Mouse (Mus musculus) lung, postnatal 0 days (tissue): ENCODE results near the gene Slx4ip. TPM values are rescaled to one million over a fixed set of nuclear protein-coding genes. Genes with fewer than 3 reads are reported as not detected.

Experiments
- ATAC-seq: fragments of 200-750 bp; cut with Nextera tagmentation; 2 replicates; pipeline ENCODE4 v1.8.0; 2017; ENCODE audit warnings: moderate library complexity
- DNase-seq: peaks from one replicate; pipeline ENCODE4 v3.0.0-alpha.2; 2016; ENCODE audit warnings: low spot score
- H3K27ac ChIP-seq: fragments of 300-500 bp; sonication (generic); 2 replicates; pipeline ENCODE4 v1.5.1; 2014; ENCODE audit warnings: antibody characterized with exemption, mild to moderate bottlenecking, low read length, mixed read lengths
- H3K27me3 ChIP-seq: fragments of 300-500 bp; sonication (generic); replicated peaks from 2 replicates; pipeline ENCODE4 v1.6.1; 2014; ENCODE audit warnings: low read length, mixed read lengths; ENCODE audit not compliant: insufficient read depth
- H3K36me3 ChIP-seq: fragments of 300-500 bp; sonication (generic); 2 replicates; pipeline ENCODE4 v1.6.1; 2014; ENCODE audit warnings: low read length, mixed read lengths; ENCODE audit not compliant: insufficient read depth
- H3K4me1 ChIP-seq: fragments of 300-500 bp; sonication (generic); 2 replicates; pipeline ENCODE4 v1.6.1; 2014; ENCODE audit warnings: antibody characterized with exemption, low read depth, low read length, mixed read lengths; ENCODE audit not compliant: insufficient read depth
- H3K4me2 ChIP-seq: fragments of 300-500 bp; sonication (generic); replicated peaks from 2 replicates; pipeline ENCODE4 v1.6.1; 2014; ENCODE audit warnings: low read depth, mild to moderate bottlenecking, low read length, moderate library complexity, mixed read lengths
- H3K4me3 ChIP-seq: fragments of 300-500 bp; sonication (generic); 2 replicates; pipeline ENCODE4 v1.5.1; 2014; ENCODE audit warnings: low read depth, low read length
- H3K9ac ChIP-seq: fragments of 300-500 bp; sonication (generic); replicated peaks from 2 replicates; pipeline ENCODE4 v1.6.1; 2014; ENCODE audit warnings: low read depth, mild to moderate bottlenecking
- H3K9me3 ChIP-seq: fragments of 300-500 bp; sonication (generic); 2 replicates; pipeline ENCODE4 v1.6.1; 2016; ENCODE audit warnings: low read length, mixed read lengths
- CTCF ChIP-seq: IDR thresholded peaks from 2 replicates; pipeline ENCODE4 v1.5.1; 2016; ENCODE audit warnings: antibody characterized with exemption, mild to moderate bottlenecking
- EP300 ChIP-seq: IDR thresholded peaks from 2 replicates; pipeline ENCODE4 v1.6.1; 2016; ENCODE audit warnings: antibody characterized with exemption, mild to moderate bottlenecking, control low read depth
- WGBS: fragments of 180-500 bp; shearing (Covaris S2); extraction: QIAGEN DNeasy Blood & Tissue Kit; methylation state at CpG from one replicate; pipeline ENCODE4 v1.1.7; 2014; 5-methylcytosine and 5-hydroxymethylcytosine counted together
- polyA plus RNA-seq: library from polyadenylated mRNA; unstranded; fragments of >200 nt; fragmentation: Nextera tagmentation; extraction: Ambion mirVana; gene quantifications from 2 replicates; pipeline ENCODE4 v1.2.1, GENCODE M21; 2015

The Slx4ip gene
- polyA plus RNA-seq, 1 experiment from 2014 or later, result 3.1 TPM

DNA sequence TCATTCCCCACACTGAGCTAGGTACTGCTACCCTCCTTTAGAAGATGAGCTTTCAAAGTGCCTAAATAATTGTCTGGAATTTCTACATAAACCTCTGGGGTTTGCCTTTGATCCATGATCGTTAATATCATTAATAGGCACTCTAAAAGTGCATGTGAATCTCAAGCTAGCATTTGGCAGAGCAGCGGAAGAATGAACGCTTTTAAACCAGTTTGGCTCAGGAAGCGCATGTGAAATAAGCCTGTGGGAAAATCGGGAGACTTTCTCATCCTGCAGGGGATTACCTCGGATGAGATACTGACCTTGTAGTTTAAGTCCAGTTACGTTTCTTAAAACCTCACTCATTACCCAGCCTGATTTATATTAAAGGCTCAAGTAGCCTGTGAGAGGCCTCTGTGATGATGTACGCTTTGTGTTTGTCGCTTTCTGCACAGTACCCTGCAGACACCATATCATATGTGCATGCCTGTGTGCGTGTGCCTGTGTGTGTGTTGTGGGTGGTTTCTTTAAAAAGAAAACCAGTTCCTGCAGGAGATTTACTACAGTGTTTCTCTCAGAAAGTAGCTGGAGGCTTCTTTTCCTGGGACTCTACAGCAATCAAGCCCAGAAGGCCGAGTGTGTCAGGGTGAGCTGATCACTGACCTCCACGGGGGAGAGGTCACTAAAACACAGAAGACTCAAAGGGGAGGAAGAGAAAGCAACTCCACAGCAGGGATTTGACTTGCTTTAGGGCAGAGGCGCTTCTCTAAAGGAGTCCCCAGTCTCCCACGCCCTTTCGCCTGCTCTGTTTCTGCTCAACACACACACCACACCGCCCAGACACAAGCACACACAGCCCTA lies 182.7 kb downstream of the Slx4ip start:
- Histone ChIP-seq H3K27ac (no peak overlapping the region), H3K4me3 (no peak overlapping the region), H3K4me1 (no peaks in the 10 kb centered on the region), H3K9me3 (no peaks in the 10 kb centered on the region), H3K4me2 (no peak overlapping the region), H3K36me3 (no peaks in the 10 kb centered on the region), H3K27me3 (no peaks in the 10 kb centered on the region), H3K9ac (no peak overlapping the region)
- ATAC-seq (no peak), DNase-seq (no peak)
- no peak for TF ChIP-seq EP300
- no peak for TF ChIP-seq CTCF
- 68% methylated on average over 16 of the region's 16 CpGs for WGBS

DNA sequence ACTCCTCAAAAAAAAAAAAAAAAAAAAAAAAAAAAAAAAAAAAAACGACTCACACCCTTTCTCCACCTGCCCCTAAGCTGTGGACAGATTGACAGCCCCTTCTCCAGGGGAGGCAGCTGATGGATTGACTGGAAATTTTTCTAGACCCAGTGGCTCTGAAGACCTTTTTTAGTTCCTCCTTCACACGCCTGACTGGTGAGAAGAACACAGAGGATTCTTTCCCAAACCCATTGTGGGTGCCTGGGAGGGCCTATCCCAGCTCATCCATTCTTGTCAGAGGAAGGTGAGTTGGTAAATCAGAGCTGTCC lies 183.2 kb downstream of the Slx4ip start:
- DNase-seq, result no peak
- Histone ChIP-seq H3K4me1 (no peaks in the 10 kb centered on the region), H3K36me3 (no peaks in the 10 kb centered on the region), H3K4me2 (no peak overlapping the region), H3K9me3 (no peaks in the 10 kb centered on the region), H3K27me3 (no peaks in the 10 kb centered on the region), H3K27ac (no peak overlapping the region), H3K4me3 (no peak overlapping the region), H3K9ac (no peak overlapping the region)
- no peak for ATAC-seq
- TF ChIP-seq CTCF, result no peak
- no peak for TF ChIP-seq EP300
- 39% methylated on average over 2 of the region's 2 CpGs for WGBS

DNA sequence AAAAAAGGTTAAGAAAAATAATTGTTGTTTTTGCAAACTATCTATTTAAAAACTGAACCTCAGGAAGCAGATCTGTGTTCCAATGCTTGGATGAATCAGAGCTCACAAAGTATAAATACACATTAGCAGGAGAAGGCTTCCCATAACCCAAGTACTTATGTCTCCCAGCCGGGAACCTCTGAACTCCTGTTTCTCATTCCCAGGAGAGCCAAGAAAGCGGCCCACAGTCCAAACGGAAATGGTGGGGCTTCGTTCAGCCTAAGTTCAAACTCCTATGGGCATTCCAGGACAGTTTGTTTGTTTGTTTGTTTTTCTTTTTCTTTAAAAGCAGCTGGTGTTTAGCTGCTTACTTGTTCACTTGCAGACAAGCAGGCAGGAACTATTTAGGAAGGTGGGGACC lies 187.8 kb downstream of the Slx4ip start:
- no peaks in the 10 kb centered on the region for H3K9me3 ChIP-seq
- 74% methylated on average over 4 of the region's 4 CpGs for WGBS
- H3K4me2 ChIP-seq, result no peak overlapping the region
- H3K36me3 ChIP-seq, result no peaks in the 10 kb centered on the region
- peaks cover 11% of the 10 kb centered on the region; the same call in 1 of the 2 replicates for H3K4me1 ChIP-seq
- no peak overlapping the region for H3K9ac ChIP-seq
- ATAC-seq (no peak), DNase-seq (no peak)
- H3K27ac ChIP-seq, result no peak overlapping the region
- TF ChIP-seq CTCF (no peak), EP300 (no peak)
- H3K4me3 ChIP-seq, result no peak overlapping the region
- H3K27me3 ChIP-seq, result no peaks in the 10 kb centered on the region

DNA sequence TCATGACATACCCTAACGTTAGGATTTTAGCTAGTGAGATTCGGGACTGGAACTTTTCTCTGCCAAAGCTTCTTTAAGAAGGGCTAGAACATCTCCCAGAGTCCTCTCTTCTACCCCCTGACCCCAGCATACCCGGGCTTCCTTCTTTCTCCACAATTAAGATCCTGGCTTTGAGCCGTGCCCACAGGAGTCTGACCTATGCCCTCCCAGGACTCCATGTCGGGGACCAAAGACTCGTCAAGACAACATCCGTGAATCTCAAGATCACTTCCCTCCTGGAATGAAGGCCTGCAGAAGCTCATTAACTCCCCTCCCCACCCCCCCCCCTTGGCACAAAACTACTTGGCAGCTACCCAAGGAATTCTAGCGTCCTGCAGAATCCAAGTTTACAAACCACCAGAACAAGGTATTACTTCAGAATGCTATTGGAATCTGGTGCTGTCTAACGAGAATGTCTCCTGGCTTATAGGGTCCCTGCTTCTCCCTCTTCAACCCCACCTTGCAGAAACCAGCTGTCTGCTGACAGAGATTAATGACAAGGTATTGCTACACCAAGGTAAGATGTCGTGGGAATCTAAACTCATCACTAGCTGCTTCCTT lies 188.8 kb downstream of the Slx4ip start:
- Histone ChIP-seq H3K27ac (no peak overlapping the region), H3K4me1 (peaks cover 11% of the 10 kb centered on the region; the same call in 1 of the 2 replicates), H3K27me3 (no peaks in the 10 kb centered on the region), H3K36me3 (no peaks in the 10 kb centered on the region), H3K4me2 (no peak overlapping the region), H3K4me3 (no peak overlapping the region), H3K9me3 (no peaks in the 10 kb centered on the region), H3K9ac (no peak overlapping the region)
- no peak for DNase-seq
- TF ChIP-seq CTCF (no peak), EP300 (no peak)
- ATAC-seq, result no peak
- 18% methylated on average over 10 of the region's 10 CpGs for WGBS

DNA sequence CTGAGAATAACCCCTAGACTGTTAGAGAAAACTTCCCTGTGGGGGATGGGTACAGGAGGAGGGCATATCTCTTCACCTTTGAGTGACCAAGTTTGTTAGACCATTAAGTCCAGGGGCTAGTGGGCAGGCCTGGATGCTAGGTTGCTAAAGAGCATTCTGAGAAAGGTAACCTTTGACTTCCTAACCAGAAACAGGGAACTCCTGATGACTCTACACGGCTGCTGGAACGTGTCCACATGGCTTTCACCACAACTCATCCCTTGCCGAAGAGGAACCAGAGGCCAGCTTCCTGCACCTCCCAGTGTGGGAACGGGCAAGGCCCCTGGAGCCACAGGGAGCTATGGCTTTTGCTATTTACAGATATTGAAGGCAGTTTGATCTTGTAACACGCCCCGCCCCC lies 189.4 kb downstream of the Slx4ip start:
- Histone ChIP-seq H3K36me3 (no peaks in the 10 kb centered on the region), H3K4me2 (no peak overlapping the region), H3K27ac (no peak overlapping the region), H3K4me3 (no peak overlapping the region), H3K9ac (no peak overlapping the region), H3K4me1 (peaks cover 11% of the 10 kb centered on the region; the same call in 1 of the 2 replicates), H3K27me3 (no peaks in the 10 kb centered on the region), H3K9me3 (no peaks in the 10 kb centered on the region)
- DNase-seq (peak; percentile 43), ATAC-seq (no peak)
- WGBS, result 67% methylated on average over 6 of the region's 6 CpGs
- TF ChIP-seq EP300, result no peak
- no peak for TF ChIP-seq CTCF

DNA sequence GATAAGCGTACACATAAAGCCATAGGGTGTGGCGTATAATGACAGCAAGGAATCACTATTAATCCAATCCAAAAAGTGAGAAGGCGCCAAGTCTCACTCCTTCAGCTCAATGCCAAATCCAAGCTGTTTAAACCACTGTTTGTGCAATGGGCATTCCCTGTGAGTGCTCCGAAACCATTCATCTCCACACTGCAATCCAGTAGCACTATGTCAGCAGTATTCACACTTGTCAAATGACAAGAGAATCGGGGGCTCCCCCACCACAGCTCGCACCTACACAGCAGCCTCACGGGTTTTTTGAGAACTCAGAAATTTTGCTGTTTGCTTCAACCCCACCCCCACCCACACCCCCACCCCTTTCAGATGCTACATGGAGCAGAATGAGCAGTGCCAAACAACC lies 190.0 kb downstream of the Slx4ip start:
- H3K9me3 ChIP-seq, result no peaks in the 10 kb centered on the region
- H3K27me3 ChIP-seq, result no peaks in the 10 kb centered on the region
- no peak for ATAC-seq
- H3K4me1 ChIP-seq, result peaks cover 11% of the 10 kb centered on the region; the same call in 1 of the 2 replicates
- 84% methylated on average over 7 of the region's 7 CpGs for WGBS
- TF ChIP-seq CTCF, result no peak
- TF ChIP-seq EP300, result no peak
- H3K36me3 ChIP-seq, result no peaks in the 10 kb centered on the region
- no peak overlapping the region for H3K4me3 ChIP-seq
- H3K4me2 ChIP-seq, result no peak overlapping the region
- H3K9ac ChIP-seq, result no peak overlapping the region
- no peak overlapping the region for H3K27ac ChIP-seq
- DNase-seq, result no peak
